Mouse (Mus musculus) c-Kit-positive CD71-positive TER-119-negative erythroid progenitor cells, embryonic 14.5 days (primary cell): Measurements from ENCODE around the gene 4933402D24Rik.

Source experiments
- DNase-seq: peaks from one replicate; pipeline ENCODE4 v3.0.0-alpha.2; 2013; ENCODE audit warnings: low read depth

Gene 4933402D24Rik

DNA sequence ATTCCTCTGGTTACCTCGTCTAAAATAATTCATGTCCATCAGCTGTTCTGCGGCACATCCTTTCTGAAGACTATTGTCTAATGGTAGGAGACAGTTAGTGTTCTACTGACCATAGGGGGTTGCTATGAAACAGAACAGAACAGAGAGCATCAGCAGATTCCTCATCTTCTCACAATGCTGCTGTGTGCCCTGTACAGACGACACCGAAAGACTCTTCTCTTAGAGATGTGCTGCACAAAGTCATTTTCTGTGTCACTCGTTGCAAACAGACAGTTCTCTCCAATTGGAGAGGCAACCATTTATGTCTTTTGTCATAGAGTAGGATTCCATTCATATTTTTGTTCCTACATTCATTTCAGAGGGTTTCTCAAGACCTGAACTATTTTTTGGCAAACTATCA is at the start of gene 4933402D24Rik:
TSS of gene 4933402D24Rik (minus strand) at position 101 of the 400 bp plus-strand sequence.
- DNase-seq: no peak

DNA sequence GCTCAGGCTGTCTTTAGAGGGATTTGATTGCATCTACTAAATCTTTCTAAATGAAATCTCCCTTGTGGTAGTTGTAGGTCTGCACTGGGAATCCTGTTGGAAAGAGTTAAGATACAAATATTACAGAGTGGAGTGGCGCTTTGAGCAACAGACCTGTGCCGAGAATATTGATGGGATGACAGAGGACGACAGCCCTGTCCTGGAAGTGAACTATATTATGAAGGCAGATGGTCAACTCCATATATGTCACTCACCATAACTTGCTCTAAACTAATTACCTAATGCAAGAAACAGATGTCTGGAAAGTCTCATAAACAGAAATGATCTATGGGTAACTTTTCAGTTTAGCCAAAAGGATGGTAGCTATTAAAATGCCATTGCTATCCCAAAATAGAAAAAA is 39.5 kb upstream of the 4933402D24Rik start:
- no peak for DNase-seq

DNA sequence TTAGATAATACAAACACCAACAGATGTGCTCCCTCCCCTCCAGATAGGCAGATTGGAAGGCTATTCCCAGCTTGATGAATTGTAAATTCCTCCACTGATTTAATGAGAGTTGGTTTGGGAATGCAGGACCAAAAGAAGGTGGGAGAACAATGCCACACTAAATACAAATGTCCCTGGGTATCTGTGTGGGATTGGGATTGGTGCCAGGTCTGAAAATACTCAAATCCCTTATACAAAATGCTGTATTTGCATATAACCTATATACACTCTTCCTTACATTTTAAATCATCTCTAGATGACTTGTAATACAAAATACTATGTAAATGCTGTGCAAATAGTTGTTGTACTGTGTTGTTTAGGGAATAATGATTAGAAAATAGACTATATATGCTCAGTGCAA is 36.0 kb upstream of the 4933402D24Rik start:
- DNase-seq: no peak

DNA sequence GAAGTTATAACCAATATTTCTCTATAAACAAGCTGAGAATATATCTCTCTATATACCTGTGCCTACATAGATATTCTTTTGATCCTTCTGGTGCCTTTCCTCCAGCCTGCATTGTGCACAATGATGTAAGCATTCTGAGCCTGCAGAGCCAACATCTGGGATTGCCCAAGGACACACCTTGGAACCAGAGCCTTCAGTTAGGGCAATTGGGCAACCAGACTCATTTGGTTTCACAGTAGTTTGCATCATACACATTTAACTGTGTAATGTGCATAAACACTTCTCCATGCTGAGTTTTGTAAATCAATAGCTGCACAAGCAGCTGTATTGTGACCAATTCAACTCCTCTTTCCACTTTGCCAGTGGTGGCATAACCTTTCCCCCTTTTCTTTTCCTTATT is 25.3 kb upstream of the 4933402D24Rik start:
- DNase-seq: no peak

DNA sequence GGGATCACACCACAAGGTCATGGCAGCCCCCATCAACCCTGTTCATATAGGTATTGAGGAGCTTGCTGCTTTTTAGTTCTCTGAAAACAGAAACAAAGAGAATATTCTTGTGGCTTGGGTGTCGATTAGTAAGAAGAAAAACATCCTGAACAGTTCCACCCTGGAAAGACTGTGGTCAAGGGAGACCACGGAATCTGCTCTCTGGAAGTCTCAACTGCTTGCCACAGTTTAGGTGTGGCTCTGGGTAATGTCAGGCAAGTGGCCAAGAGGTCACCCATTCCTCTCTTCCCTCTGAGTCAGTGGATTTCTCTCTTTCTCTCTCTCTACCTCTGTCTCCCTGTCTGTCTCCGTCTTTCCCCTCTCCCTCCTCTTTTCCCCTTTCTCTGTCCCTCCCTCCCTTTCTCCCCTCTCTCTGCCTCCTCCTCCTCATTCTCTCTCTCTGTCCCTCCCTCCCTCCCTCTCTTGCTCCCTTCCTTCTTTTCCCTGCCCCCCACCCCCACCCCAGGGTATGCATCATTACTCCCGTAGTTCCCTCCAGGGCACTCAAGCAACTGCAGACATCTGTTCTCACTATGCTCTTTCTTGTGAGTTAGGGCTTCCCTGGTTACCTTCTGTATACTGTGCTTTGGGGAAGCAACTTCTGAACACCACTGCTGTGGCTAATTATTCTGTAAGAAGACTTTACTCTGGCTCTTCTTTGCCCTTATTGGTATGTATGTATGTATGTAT is 8.0 kb upstream of the 4933402D24Rik start:
- no peak for DNase-seq

DNA sequence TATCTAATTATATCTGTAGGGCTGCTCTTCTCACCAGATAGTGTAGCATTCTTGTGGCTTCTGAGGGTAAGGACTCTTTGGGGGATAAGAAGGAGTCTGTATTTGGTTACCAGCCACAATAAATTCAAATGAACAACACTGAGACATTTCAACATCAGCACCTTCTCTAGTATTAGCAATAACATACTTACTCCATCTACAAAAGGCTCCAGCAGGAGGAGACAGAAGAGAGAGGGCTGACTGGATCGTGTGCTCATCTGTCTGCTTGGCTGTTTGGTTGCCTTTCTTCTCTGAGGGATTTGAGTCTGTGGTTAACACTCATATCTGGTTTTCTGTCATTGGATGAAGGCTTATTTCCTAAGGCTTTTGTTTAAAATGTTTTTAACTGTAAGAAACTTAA is 7.3 kb upstream of the 4933402D24Rik start:
- no peak for DNase-seq

DNA sequence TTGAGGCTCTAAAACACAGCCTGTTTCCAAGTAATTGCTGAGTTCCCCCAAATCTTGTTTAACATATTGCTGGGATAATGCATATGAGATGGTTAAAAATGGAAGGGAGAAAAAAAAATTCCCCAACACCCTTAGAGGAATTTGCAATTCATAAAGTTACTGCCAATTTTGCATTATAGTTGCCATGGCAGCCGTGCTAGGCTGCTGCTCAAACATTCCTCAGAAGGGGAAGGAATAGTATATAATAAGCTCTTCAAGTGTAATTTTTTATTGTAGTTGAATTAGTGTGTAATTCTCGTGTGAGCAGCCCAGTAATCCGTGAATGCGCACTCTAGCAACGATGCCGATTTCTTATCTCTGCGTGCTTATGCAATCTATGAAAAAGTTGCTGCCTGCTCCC is 1.2 kb upstream of the 4933402D24Rik start:
- DNase-seq: no peak

DNA sequence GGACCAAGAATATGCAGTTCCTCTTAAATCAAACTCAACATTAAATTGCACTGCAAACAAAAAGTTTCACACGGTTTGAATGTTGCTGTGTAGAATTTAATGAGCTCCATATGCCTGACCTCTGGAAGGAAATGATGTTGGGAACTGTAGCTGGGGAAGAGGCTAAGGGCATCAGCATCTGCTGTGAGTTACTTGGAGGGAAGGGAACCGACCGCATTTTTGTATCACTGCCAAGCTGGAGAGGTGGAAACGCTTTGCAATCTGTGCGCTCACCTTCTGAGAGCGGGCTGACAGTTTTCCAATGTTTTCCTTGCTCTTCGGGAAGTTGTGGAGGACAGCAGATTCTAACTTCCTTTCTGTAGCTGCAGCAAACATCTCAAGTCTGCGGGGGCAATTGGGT is 955 bp downstream of the 4933402D24Rik start:
- DNase-seq: no peak

DNA sequence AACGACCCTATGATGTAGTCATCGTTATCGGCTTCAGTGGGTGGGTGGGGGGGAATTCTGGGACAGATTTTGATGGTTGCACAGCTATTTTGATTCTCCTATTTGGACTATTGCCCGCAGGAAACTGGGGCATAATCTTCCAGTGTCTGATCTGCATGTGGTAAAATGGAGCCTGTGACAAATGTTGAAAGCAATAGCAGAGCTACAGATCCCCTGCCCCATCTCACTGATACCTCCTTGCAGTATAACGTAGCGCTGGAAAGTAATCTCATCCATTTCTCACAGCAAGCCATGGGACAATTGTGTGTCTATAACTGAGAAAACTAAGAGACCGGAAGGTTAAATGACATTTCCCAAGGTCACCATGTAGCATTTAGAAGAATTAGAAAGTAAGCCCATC is 4.7 kb downstream of the 4933402D24Rik start:
- no peak for DNase-seq

DNA sequence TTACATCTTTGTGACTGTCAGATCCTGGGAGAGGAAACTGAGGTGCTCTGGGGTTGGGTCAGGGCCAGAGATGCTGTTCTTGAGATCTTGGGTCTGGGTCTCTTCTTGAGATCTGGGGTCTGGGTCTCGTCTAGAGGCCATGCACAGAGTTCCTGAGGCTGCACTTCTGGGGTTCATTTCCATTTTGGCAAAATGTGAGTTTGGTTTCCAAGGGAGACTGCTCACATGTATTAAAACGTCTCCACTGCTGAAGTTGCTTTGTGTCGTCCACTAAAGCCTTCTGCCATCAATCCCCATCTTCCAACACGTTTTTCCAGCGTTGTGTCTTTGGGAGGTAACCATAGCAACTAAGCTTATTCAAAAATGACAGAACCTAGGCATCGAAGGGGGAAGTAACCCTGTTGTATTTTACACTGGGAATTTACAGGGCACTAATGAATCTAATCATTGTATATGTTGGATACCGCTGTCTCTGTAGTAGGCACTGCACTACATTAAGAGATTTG is 5.1 kb downstream of the 4933402D24Rik start:
- DNase-seq: no peak

DNA sequence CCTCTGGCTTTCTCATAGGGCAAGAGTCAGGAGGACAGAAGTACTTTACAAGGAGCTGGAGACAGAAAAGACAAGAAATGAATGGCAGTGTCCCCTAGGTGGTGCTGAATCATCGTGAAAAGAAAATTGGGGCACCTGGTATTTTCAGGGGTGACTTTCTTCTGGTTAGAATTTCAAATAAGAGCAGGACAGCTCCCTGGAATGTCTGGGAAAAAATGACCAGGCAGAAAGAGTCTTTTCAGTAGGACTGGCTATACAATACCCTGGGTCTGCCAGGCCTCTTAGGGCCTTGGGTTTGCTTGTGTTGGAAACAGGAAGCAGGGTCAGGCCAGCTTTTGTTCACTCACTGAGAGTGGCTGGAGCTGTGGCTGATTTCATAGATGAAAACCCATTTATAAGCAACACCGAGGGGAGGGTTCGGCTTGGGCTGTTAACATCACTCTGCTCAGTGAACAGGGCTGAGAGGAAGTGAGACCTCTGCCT is 5.8 kb downstream of the 4933402D24Rik start:
- DNase-seq: no peak

DNA sequence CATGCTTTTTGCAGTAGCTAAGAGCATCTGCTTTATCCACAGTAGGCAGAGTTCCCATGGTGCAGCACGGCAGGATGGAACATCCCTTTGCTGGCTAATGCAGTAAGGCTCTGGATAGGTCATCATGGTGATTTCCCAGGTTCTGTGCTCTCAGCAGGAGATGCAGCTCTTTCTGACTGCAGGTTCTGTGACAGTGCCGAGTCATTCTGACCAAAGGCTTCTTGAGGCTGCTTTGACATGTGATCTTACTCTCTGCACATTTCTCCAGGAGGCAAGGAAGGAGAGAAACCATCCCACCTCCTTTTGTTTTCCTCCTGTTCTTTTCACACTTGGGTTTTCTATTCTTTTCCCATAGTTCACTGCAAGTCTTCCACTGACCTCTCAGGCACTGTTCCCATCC is 13.1 kb downstream of the 4933402D24Rik start:
- no peak for DNase-seq

DNA sequence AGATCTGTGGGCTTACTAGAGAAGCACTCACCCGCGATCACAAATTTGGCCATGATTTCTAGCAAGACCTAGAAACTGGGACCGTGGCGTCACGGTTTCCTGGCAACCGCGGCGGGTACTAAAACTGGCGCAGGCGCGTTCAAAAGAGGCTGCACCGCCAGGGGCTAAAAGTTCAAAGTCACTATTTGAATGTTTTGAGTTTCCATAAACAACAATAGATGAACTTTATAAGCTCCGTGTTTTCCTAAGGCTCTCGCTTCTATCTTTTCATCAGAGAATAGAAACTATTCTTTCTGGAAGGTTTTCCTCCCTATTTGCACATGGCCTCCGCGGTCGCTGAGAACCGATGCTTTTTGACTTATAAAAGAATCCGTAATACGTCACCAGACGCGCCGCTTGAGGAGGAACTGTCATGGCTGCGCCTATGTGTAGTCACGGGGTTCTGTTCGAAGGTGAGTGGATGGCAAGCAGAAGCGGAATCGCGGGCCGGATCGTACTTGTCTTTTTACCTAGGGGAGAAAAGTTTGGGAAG is 38.8 kb downstream of the 4933402D24Rik start, which contains the start of the genes Mdh1b and Fastkd2:
TSS of gene Mdh1b (minus strand) at position 79 of the 532 bp plus-strand sequence.
TSS of gene Fastkd2 (plus strand) at position 375 of the 532 bp plus-strand sequence.
- DNase-seq: peak; percentile 87

DNA sequence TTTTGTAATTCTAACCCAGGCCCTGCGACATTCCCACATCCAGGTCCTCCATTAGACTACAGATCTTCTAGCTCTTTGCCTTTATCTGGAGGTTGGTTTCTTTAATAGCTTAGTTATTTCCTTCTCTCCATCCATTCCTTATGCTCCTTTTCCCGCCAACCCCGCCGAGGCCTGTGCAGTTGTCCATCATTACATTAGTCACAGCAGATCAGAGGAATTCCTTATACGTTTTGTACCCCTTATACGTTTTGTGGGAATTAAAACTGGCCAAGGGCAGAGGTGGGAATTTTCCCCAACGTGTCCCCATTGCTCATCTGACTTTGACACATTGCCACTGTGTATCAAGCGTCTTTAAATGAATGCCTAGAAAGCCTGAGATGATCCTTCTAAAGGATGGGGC is 39.3 kb downstream of the 4933402D24Rik start:
- no peak for DNase-seq

DNA sequence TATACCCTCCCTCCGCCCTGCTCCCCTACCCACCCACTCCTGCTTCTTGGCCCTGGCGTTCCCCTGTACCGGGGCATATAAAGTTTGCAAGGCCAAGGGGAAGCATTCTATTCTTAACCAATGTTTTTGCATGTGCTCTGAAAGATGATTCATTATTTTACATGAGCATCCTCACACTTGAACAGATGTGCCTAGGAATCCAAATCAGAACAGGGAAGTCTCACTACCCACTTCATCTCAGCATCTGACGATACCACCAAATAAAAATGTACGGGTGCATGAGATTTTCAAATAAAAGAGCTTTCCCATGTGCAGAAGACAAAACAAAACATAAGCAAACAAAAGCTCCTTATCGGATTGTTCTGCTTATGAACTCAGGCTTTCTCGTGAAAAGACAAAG is 48.9 kb downstream of the 4933402D24Rik start:
- DNase-seq: no peak

DNA sequence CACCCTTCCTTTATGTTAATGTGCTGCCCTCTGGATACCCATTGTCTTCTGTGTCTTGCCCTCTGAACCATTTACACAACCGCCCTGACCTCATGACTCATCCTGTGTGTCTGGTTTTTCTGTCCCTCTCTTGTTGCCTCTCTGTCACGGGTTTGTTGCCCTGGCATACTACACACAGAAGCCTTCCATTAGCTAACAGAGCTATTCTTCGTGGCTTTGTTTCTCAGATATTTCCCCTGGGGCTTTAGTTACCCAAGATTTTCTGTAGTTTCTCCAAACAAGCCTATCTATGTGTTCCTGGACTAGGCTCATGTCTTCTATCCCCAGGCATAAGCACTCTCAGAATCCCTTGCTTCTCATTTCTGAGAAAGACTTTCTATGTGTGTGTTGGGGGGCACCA is 60.2 kb downstream of the 4933402D24Rik start:
- no peak for DNase-seq

DNA sequence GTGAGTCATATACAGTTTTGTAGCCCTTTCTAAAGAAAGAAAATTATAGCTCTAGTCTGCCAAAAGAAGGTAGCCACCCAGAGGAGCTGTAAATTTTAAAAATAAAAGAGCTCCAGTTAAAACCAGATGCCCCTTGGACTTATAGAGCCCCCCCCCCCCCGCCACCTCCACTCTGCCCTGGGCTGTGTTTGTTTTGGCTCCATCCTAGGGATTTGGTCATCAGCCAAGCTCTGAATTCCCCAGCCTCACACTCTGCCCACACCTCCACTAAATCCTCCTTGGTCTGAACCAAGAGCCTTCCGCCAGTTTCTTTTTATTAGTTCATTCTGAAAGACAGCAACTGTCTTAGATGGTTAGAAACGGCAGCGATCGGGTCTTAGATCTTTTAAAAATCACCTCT is 63.3 kb downstream of the 4933402D24Rik start:
- DNase-seq: no peak
